Mouse (Mus musculus) liver, embryonic 14.5 days (tissue): ENCODE measurements around the gene Arfgef2. TPM values are rescaled to one million over a fixed set of nuclear protein-coding genes. Genes with fewer than 3 reads are reported as not detected.

Experiments
- ATAC-seq: fragments of 200-750 bp; cut with Nextera tagmentation; 2 replicates; pipeline ENCODE4 v1.8.0; 2017; ENCODE audit warnings: moderate number of reproducible peaks, mild to moderate bottlenecking, moderate library complexity; ENCODE audit not compliant: insufficient read depth
- DNase-seq, 3 experiments: peaks; one replicate each; pipeline ENCODE4 v3.0.0-alpha.2; 2012 to 2013; ENCODE audit warnings: low read depth in 3 of 3, low spot score in 3 of 3
- H3K27ac ChIP-seq: fragments of 300-500 bp; sonication (generic); 2 replicates; pipeline ENCODE4 v1.5.1; 2014; ENCODE audit warnings: moderate library complexity, mild to moderate bottlenecking, control low read depth, inconsistent platforms
- H3K27me3 ChIP-seq: fragments of 300-500 bp; sonication (generic); 2 replicates; pipeline ENCODE4 v1.6.1; 2014; ENCODE audit warnings: mild to moderate bottlenecking, low read length, moderate library complexity; ENCODE audit not compliant: control insufficient read depth, insufficient read depth
- H3K36me3 ChIP-seq: fragments of 300-500 bp; sonication (generic); replicated peaks from 2 replicates; pipeline ENCODE4 v1.6.1; 2014; ENCODE audit warnings: low read depth; ENCODE audit not compliant: control insufficient read depth, insufficient read depth
- H3K4me1 ChIP-seq, 2 experiments: fragments of 200-500 bp in 1 of 2; fragments of 300-500 bp in 1 of 2; sonication (generic) in 1 of 2; replicated peaks; 2 replicates each; pipeline ENCODE4 v1.6.1; 2012 to 2014; ENCODE audit warnings: antibody characterized with exemption in 1 of 2, inconsistent platforms in 1 of 2, low read length in 1 of 2; ENCODE audit not compliant: control insufficient read depth in 2 of 2, insufficient read depth in 2 of 2
- H3K4me2 ChIP-seq: fragments of 300-500 bp; sonication (generic); 2 replicates; pipeline ENCODE4 v1.6.1; 2014; ENCODE audit warnings: low read depth, mild to moderate bottlenecking, control low read depth, moderate library complexity
- H3K4me3 ChIP-seq, 2 experiments: fragments of 200-500 bp in 1 of 2; fragments of 300-500 bp in 1 of 2; sonication (generic) in 1 of 2; 2 replicates each; pipeline ENCODE4 v1.5.1; 2012 to 2014; ENCODE audit warnings: low read depth in 2 of 2, low read length in 2 of 2, mild to moderate bottlenecking in 2 of 2, control low read depth in 1 of 2, inconsistent platforms in 1 of 2, moderate library complexity in 1 of 2; ENCODE audit not compliant: insufficient read depth in 1 of 2
- H3K9ac ChIP-seq: fragments of 300-500 bp; sonication (generic); replicated peaks from 2 replicates; pipeline ENCODE4 v1.6.1; 2014; ENCODE audit warnings: mild to moderate bottlenecking, control low read depth, moderate library complexity
- H3K9me3 ChIP-seq: fragments of 300-500 bp; sonication (generic); 2 replicates; pipeline ENCODE4 v1.6.1; 2016; ENCODE audit warnings: low read length, mixed read lengths; ENCODE audit not compliant: control insufficient read depth
- CTCF ChIP-seq: IDR thresholded peaks from 2 replicates; pipeline ENCODE4 v1.5.1; 2016; ENCODE audit warnings: antibody characterized with exemption, low read depth, control low read depth
- EP300 ChIP-seq: IDR thresholded peaks from 2 replicates; pipeline ENCODE4 v1.6.1; 2016; ENCODE audit warnings: antibody characterized with exemption, low read depth
- WGBS: fragments of 180-500 bp; shearing (Covaris S2); extraction: QIAGEN DNeasy Blood & Tissue Kit; methylation state at CpG from one replicate; pipeline ENCODE4 v1.1.7; 2014; ENCODE audit not compliant: insufficient replicate concordance; 5-methylcytosine and 5-hydroxymethylcytosine counted together
- polyA plus RNA-seq, 2 experiments: library from polyadenylated mRNA; depleted of rRNA in 1 of 2; stranded (reverse) in 1 of 2; unstranded in 1 of 2; fragments of >200 nt; fragmentation: Nextera tagmentation in 1 of 2; extraction: Ambion mirVana in 1 of 2; gene quantifications; 2 replicates each; pipeline versions ENCODE4 v1.2.1 to v1.2.3; 2012 to 2014

The Arfgef2 gene
- polyA plus RNA-seq, 2 experiments: 4.8 to 5.5 TPM

DNA sequence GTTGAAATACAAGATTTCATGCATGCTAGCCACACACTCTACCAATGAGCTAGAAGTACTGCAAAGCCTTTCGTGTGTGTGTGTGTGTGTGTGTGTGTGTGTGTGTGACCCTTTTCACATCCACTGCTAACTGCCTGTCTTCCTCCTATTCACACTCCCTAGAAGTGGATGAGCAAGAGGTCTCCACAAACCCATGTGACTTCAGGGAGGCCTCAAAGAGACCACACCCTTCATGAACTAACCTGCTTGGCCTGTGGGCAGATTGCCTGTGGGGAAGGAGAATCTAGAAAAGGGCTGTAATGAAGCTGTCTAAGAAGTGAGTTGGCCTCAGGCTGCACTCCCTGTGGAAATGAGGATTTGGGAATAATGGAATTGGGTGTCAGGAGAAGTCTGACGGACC, 93.8 kb downstream of the Arfgef2 start:
- WGBS: 66% methylated on average over 2 of the region's 2 CpGs
- Histone ChIP-seq H3K27ac (no peak overlapping the region), H3K9ac (no peak overlapping the region), H3K4me1 (peaks cover 0 to 2% of the 10 kb centered on the region in 2 experiments; a peak in 1 of 4 replicates), H3K9me3 (no peaks in the 10 kb centered on the region), H3K27me3 (no peaks in the 10 kb centered on the region), H3K36me3 (no peaks in the 10 kb centered on the region), H3K4me3 (no peak overlapping the region), H3K4me2 (no peak overlapping the region)
- TF ChIP-seq CTCF (no peak), EP300 (no peak)
- ATAC-seq: no peak
- DNase-seq: no peak

DNA sequence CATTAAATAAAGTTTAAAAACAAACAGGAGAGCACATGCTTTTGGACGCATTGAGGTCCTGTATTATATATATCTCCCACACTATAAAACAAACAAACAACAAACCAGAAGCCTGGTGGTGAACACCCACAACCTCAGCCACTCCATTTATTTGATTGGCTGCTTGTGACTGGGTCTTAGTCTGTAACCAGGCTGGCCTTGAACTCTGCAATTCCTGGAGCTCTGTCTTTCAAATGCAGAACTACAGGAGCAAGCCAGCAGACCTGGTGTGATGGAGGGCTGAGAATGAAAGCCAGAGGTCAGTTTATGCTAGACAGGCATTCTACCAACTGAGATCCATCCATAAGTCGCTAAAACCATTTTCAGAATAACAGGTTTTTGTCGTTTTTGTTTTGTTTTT, 94.4 kb downstream of the Arfgef2 start:
- no peak for DNase-seq
- no peak overlapping the region for H3K4me2 ChIP-seq
- ATAC-seq: no peak
- no peak overlapping the region for H3K9ac ChIP-seq
- 58% methylated on average over 3 of the region's 3 CpGs for WGBS
- no peak overlapping the region for H3K4me3 ChIP-seq
- no peaks in the 10 kb centered on the region for H3K9me3 ChIP-seq
- H3K36me3 ChIP-seq: no peaks in the 10 kb centered on the region
- peaks cover 0 to 2% of the 10 kb centered on the region in 2 experiments; a peak in 1 of 4 replicates for H3K4me1 ChIP-seq
- TF ChIP-seq EP300: no peak
- TF ChIP-seq CTCF: no peak
- no peaks in the 10 kb centered on the region for H3K27me3 ChIP-seq
- H3K27ac ChIP-seq: no peak overlapping the region

DNA sequence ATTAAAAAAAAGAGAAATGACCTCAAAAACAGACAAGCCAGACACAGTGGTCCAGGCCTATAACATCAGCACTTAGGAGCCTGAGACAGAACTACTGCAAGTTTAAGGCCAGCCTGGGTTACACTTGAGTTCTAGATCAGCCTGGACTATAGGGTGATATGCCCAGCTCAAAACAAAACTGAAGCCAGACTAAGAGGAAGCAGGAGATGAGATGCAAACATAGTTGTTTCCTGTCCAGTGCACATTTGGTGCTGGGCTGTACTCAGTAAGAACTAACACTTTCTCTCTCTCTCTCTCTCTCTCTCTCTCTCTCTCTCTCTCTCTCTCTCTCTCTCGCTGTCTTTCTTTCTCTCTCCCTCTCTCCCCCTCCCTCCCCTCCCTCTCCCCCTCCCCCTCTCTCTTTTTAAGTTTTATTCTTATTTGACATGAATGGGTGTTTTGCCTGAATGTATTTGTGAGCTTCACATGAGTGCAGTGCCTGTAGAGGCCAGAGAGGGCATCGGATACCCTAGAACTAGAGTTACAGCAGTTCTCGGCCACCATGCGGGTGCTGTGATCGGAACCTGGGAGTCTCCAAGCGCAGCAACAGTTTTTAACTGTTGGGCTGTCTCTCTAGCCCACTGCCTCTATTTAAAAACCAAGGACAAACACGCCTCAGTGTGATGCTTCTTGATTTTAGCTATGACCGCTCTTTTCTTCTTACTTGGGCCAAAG, 95.6 kb downstream of the Arfgef2 start:
- Histone ChIP-seq H3K9ac (no peak overlapping the region), H3K4me1 (peaks cover 5 to 7% of the 10 kb centered on the region in 2 experiments; a peak in 3 of 4 replicates), H3K27me3 (no peaks in the 10 kb centered on the region), H3K9me3 (no peaks in the 10 kb centered on the region), H3K4me2 (no peak overlapping the region), H3K27ac (no peak overlapping the region), H3K4me3 (no peak overlapping the region), H3K36me3 (no peaks in the 10 kb centered on the region)
- WGBS: 80% methylated on average over 8 of the region's 8 CpGs
- no peak for DNase-seq
- TF ChIP-seq CTCF: no peak
- no peak for TF ChIP-seq EP300
- no peak for ATAC-seq

DNA sequence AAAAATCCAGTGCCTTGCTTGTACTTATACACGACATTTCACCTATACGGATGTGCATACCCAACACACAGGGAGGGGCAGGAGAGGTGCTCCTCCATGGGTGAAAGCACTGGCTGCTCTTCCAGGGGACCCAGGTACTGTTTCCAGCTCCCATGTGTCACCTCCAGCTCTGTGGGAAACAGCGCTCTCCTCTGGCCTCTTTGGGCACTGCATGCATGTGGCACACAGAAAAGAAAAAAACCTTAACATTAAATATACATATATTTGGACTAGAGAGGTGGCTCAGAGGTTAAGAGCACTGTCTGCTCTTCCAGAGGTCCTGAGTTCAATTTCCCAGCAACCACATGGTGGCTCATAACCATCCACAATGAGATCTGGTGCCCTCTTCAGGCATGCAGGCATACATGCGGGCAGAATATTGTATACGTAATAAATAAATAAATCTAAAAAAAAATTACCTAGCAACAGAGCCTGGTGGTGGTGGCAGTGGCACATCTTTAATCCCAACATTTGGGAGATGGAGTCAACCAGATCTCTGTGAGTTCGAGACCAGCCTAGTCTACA, 98.4 kb downstream of the Arfgef2 start:
- Histone ChIP-seq H3K9ac (no peak overlapping the region), H3K36me3 (no peaks in the 10 kb centered on the region; the same call in 1 of the 2 replicates), H3K9me3 (no peaks in the 10 kb centered on the region), H3K27ac (no peak overlapping the region), H3K4me1 (peaks cover 7 to 11% of the 10 kb centered on the region in 2 experiments; a peak in 3 of 4 replicates), H3K4me2 (no peak overlapping the region), H3K27me3 (no peaks in the 10 kb centered on the region), H3K4me3 (no peak overlapping the region)
- no peak for DNase-seq
- TF ChIP-seq CTCF: peak; percentile 28
- no peak for TF ChIP-seq EP300
- 81% methylated on average over 6 of the region's 6 CpGs for WGBS
- ATAC-seq: no peak

DNA sequence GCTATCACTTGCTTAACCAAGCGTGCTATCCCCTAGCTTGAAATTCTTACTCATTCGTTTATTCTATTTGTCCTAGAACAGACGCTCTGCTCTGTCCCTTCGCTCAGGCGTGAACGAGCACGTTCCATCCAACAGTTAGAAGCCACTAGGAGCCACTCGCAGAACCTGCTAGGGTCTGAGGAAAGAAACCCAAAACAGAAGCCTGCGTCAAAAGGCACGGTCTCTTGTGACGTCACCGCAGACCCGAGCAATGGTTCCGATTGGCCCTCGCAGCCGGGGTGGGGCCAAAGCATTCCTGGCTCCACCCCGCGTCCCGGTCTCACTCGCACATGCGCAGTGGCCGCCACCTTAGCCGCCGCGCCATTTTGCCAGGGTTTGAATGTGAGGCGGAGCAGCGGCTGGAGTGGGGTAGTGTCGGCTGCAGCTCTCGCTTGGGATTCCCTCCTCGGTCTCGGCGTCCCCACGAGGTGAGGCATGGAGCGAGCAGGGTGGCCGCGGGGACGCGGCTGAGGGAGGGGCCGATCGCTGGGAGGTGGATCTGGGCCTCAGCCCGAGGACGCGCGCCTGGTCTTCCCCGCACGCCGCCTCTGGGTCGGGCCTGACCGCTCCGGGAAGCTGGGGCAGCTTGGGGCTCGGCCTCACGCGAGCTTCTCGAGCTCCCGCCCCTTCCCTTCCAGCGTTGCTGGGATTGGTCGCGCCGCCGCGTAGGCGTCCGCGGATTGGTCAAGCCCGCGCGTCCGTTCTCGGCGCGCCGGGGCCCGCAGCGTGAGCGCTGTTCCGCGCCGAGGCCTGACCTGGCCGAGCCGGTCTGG, 100.5 kb downstream of the Arfgef2 start, which contains the start of gene Cse1l:
Gene Cse1l, plus strand, starts transcription at position 330 of the 812 bp plus-strand sequence.
- peak within 1 kb of the TSS; percentile 88 for H3K27ac ChIP-seq
- TF ChIP-seq CTCF (no peak), EP300 (no peak)
- peaks cover 7 to 11% of the 10 kb centered on the region in 2 experiments; a peak in 3 of 4 replicates for H3K4me1 ChIP-seq
- DNase-seq (peak; percentile 92 to 93 (median 92)), ATAC-seq (peak; percentile 97)
- under 1% methylated on average over 73 of the region's 80 CpGs for WGBS
- no peaks in the 10 kb centered on the region for H3K9me3 ChIP-seq
- H3K36me3 ChIP-seq: peaks cover 8% of the 10 kb centered on the region
- peak within 1 kb of the TSS; percentile 92 for H3K9ac ChIP-seq
- peak within 1 kb of the TSS; percentile 67 to 69 for H3K4me3 ChIP-seq
- peak within 1 kb of the TSS; percentile 82 for H3K4me2 ChIP-seq
- no peaks in the 10 kb centered on the region for H3K27me3 ChIP-seq
